Mouse (Mus musculus) MN1 (cell line): ENCODE results near the gene Tmem238.
"Not testable (repeated sequence)": the region's sequence is repeated elsewhere in the genome, so short reads cannot be mapped to it uniquely, and the experiment has no call there.

Source experiments
- DNase-seq: peaks from one replicate; pipeline ENCODE4 v3.0.0-alpha.2; 2016; ENCODE audit warnings: low spot score

Tmem238 gene

DNA sequence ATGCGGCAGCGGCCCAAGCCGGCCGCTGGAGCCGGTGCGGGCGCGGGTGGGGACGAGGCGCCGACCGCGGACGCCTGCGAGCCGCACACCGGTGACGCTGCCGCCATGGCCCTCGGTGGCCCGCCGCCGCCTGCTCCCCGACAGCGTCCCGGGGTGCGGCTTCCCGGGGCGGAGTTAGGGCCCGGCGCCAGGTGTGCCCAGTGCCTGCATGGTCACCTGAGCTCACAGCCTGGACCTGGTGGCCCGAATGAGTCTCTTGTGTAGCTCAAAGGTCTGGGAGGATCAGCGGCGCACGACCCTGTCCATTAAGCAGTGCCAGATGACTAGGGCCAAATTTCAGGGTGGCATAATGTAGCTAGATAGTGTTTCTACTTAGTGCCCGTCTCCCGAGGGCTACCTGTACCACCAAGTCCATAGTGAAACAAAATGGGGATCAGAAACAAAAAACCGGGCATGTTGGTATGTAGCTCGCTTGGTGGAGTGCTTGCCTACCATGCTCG, at the start of gene Tmem238:
Gene Tmem238 (minus strand): TSS at position 221 of the 500 bp plus-strand sequence.
- DNase-seq, result no peak

- peak; percentile 32 for DNase-seq
These were observed 48.2 kb upstream of the Tmem238 start for GRCm38 (mm10) chr7:4837639-4838038.

DNA sequence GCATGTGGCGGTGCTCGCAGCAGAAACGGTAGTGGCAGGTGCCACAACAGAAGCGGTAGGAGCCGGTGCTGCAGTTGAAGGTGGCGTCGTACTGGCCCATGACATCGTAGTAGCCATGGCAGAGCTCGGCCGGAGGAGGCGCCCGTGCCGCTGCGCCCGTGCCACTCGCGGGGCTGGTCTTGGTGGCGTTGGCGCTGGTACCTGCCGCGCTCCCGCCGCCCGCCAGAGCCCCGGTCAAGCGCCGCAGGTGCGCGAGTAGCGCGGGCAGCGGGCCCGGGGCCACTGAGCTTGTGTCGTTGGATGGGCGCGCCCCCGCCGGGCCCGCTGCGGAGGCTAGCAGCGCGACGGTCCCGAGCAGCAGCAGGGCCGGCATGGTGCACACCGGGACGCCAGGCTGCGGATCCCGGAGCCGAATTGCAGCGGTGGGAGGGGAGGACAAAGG, 46.9 kb upstream of the Tmem238 start:
- peak; percentile 82 for DNase-seq

- no peak for DNase-seq
These were observed 46.3 kb upstream of the Tmem238 start for GRCm38 (mm10) chr7:4835631-4836327.

- no peak for DNase-seq
These were observed 41.0 kb upstream of the Tmem238 start for GRCm38 (mm10) chr7:4830476-4830875.

DNA sequence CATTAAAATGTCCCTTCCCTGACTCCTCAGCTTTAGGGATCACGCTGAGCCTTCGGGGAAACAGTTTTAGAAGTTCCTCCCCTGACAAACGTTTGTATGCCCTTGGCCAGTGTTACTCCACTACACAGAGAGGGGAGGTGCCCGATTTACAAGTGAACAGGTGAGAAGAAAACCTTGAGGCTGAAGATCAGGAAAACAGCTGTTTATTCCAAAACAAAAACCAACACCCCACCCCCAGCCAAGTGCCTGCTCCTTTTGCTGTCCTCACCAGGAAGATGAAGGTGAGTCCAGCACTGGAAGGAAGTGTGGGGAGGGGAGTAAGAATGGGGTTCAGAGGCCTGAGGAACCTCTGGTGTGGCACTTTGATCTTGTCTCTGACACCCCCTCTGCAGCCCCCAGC, 35.9 kb upstream of the Tmem238 start:
- no peak for DNase-seq

DNA sequence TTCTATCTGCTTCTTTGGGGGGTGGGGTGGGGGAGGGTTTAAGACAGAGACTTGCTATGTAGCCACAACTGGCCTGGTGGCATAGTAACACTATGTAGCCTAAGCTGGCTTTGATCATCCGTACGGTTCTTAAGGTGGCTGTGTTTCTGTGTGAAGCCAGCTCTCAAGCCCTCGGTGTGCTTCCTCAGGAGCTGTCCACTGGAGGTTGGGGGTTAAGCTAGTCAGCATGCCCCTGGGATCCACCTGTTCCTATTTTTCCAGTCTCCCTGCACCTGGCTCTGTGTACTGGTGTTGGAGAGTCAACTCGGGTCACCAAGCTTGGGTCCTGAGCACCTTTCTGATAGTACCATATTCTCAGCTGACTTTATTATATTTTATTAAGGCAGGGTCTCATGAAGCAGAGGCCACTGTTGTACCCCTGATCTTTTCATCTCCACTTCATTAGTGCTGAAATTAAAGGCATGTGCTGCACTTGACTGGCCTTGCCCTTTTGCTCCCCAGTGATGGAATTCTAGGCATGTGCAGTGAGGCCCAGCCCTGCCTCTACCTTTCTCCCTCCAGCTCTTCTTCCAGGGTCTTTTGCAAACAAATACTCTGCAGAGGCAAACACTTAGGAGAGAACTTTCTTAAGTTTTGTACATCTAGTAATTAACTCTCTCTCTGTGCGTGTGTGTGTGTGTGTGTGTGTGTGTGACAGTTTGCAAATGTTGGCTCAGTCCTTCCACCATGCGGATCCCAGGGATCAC, 32.9 kb upstream of the Tmem238 start:
- no peak for DNase-seq

DNA sequence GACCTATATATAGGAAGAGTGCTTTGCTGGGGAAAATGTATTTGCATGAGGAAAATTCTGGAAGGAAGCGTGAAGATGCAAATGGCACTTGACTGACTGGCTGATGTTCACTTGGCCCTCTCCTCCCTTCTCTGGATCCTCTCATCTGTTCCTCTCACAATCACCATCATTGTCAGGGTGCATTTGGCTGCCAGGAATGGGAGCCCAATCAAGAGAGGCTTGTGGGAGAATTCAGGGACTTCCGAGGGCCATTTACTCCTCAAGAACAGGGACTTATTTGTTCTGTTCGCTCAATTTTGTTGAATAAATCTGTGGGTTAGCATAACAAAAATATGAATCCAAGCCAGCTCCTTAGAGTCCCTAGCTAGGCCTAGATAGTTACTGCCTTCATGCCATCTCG, 32.2 kb upstream of the Tmem238 start:
- no peak for DNase-seq

- DNase-seq, result not testable (repeated sequence)
These were observed 31.5 kb upstream of the Tmem238 start for GRCm38 (mm10) chr7:4820925-4821324.

DNA sequence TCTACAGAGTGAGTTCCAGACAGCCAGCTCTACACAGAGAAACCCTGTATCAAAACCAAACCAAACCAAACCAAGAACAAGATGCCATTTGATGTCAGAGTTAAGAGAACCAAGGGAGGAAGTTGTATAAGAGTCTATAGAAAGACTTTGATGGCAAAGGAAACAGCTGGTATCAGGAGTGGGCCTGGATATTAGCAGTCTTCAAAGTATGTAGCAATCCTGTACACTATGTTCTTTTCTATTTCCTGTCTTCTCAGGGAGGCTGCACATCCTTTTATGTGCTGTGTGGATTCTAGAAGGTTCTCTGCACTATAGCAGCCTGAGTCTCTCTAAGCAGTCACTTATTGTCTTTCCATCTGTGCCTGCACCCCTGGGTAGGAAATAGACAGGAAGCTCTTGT, 27.1 kb upstream of the Tmem238 start:
- no peak for DNase-seq

GRCm38 (mm10) chr7:4813105-4813791, 23.8 kb upstream of the Tmem238 start:
- DNase-seq, result no peak

DNA sequence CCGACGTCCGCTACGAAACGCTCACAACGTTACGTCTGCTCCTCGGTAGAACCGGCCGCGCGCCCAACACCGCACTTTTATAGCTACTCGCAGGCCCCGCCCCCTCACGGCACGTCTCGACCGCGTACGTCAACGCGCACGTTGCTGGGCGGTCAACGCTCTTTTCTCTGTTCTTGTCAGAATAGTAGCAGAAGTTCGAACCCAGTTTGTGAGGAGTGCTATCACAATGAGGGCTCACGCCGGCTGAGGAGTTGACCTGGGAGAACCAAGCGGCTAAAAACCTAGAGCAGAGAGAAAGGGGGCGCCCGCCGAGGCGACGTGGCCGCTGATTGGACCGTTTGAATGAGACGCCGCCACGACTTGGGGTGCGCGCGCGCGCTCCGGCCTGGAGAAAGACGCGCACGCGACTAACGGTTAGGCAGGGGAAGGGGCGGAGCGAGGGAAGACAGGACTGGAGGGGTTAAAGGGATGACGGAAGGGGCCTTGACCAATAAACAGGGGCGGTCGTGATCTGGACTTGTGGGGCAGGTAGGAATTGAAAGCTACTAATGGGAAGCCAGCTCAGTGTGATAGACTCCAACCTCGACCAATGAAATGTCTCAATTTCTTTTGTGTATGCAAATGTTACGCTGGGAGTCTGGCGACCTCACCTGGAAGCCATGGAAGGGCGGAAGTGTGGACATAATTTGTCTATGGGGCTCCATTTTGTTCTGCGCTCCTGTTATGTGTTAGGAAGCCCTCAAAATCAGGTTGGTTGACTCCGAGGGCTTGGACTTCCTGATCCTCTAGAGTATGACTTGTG, 23.0 kb upstream of the Tmem238 start, which contains the start of gene Ube2s:
Gene Ube2s (minus strand): TSS at position 288 of the 802 bp plus-strand sequence.
- peak; percentile 98 for DNase-seq

DNA sequence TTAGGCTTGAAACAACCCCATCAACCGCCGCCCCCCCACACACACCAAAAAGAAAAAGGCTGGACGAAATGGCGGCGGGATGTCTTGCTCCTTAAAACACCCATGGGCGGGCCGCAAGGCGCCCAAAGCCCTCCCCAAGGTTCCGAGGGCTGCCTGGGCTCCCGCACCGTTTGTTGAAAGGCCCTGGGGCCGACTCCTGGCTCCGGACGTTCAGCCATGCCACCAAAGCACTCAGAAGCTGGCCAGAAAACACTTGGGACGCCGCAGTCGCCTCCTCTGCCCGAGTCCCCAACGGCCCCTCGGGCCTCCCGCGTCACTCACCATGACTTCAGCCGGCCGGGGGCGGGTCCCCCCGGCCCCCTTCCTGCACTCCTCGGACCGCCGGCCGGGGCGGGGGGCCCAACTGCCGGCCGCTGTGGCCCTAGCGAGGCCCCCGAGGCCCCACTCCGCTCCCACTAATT, 22.4 kb upstream of the Tmem238 start:
- peak; percentile 51 for DNase-seq

GRCm38 (mm10) chr7:4811131-4811530, 21.7 kb upstream of the Tmem238 start:
- DNase-seq, result not testable (repeated sequence)

GRCm38 (mm10) chr7:4806716-4807115, 17.3 kb upstream of the Tmem238 start:
- DNase-seq, result peak; percentile 71

DNA sequence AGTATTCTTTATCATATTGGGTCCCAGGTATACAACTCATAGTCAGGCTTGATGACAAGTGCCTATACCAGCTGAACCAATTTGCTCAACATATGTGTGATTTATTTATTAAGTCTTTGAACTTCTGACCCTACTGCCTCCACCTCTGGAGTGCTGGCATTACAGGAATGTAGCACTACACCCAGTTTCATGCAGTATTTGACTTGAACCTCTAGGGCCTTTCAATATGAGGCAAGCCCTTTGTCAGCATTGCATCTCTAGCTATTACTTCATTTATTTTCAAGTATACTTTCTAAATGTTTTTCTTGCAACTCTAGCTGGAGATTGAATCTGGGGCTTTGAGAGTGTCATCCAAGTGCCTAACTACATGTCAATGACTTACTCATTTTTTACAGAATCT, 12.8 kb upstream of the Tmem238 start:
- DNase-seq, result no peak

DNA sequence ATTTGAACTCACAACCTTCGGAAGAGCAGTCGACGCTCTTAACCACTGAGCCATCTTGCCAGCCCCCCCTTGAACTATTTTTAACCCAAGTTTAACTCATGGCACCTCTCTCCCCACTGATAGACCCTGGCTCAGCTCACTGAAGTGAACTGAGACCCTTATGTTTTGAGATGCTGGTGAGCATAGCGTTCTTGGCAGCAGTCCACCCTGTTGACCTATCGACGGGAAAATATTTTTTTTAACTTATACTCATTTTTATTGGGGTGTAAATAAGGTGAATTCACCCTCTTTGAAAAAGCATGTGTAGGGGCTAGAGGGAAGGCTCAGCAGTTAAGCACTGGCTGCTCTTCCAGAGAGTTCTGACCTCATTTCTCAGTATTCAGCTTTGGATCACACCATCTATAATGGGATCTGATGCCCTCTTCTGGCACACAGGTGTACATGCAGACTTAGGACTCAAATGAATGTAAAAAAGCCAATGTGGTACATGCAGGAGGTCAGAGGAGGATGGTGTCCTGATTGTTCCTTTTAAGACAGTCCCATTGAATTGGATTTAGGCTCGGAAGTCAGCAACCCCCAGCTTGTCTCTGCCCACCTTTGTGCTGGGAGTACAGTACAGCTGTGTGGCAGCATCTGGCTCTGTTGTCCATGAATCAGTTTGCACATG, 6.4 kb upstream of the Tmem238 start:
- peak; percentile 67 for DNase-seq

DNA sequence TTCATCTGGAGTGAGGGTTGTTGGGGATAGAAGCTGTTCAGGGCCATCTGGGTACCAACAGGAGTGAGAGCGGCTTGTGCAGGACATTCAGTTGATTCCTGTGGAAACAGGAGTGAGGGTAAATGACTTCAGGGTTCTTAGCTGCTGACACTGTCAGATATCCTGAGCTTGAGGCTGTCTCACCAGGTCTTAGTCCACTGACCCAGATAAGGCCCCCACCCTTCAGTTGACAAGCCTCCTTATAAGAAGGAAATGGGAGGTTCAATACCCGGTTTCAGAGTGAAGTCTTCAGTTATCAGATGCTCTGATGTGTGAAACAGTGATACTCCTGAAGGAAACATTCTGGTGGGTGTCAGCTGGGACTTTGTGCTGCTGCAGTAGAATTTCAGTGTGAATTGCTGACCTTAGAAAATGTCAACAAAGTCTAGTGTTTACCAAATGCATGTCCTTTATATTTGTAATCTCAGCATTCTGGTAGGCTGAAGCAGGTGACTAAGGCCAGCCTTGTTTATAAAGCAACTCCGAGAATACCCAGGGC, 5.2 kb upstream of the Tmem238 start:
- peak; percentile 32 for DNase-seq

DNA sequence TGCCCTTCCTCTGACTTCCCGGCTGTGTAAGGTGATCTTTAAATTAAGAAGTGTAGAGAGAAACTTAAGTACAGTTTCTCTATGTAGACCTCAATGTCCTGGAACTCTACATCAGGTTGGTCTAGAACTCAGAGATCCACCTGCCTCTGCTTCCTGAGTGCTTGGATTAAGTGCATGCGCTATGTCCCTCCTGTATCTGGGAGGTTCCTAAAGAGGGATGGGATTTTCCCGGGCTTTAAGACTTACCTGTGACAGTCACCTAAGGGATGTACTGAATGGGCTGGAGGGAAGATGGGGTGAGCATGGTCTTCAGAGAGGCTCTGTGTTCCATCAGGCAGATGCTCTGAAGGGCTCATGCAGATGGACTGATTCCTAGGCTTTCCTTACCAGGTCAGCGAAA, 4.2 kb upstream of the Tmem238 start:
- DNase-seq, result no peak

DNA sequence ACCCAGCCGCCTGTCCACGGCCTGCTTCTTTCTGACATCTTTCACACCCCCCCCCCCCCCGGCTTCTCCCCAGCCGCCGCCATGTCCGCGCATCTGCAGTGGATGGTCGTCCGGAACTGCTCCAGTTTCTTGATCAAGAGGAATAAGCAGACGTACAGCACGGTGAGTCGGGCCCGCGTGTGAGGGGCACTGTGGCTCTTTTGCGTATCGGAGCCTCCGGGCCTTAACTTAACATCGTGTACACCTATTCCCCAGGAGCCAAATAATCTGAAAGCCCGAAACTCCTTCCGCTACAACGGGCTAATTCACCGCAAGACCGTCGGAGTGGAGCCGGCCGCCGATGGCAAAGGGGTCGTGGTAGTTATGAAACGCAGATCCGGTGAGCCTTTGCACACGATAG, 3.8 kb upstream of the Tmem238 start:
- not testable (repeated sequence) for DNase-seq
